8 mouse cellular contexts compared by ENCODE assay signal in the genomic region with DNA sequence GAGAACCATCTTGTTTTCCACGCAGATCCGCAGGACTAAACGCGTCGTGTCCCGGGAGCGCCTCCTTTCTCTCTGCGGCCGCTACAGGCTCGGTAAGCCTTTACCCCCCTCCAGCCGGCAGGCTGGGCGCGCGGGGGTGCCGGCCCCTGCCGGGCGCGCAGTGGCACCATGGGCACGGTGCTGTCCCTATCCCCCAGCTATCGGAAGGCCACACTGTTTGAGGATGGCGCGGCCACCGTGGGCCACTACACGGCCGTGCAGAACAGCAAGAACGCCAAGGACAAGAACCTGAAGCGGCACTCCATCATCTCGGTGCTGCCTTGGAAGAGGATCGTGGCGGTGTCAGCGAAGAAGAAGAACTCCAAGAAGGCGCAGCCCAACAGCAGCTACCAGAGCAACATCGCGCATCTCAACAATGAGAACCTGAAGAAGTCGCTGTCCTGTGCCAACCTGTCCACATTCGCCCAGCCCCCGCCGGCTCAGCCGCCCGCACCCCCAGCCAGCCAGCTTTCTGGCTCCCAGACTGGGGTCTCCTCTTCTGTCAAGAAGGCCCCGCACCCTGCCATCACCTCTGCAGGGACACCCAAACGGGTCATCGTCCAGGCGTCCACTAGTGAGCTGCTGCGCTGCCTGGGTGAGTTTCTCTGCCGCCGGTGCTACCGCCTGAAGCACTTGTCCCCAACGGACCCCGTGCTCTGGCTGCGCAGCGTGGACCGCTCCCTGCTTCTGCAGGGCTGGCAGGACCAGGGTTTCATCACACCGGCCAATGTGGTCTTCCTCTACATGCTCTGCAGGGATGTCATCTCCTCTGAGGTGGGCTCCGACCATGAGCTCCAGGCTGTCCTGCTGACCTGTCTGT. TPM values are rescaled to one million over a fixed set of nuclear protein-coding genes. Genes with fewer than 3 reads are reported as not detected.
DNase-seq lines count a peak whose midpoint lies in the region; ATAC-seq and TF ChIP-seq lines count a peak whose summit lies in the region.

No protein-coding gene starts in this region.

- DNase-seq in heart, postnatal 4 days, result no peak
- DNase-seq in Patski (ENCODE audit: low read depth, low spot score), result no peak
- peak; percentile 18 for DNase-seq in lung, postnatal 14 days
- peak; percentile 22 to 42 for DNase-seq in thymus, postnatal 10 days (ENCODE audit: low spot score in 2 of 2)
- DNase-seq in urinary bladder, adult 2 months (ENCODE audit: low spot score), result no peak

- H3K36me3 ChIP-seq in heart, embryonic 11.5 days (ENCODE audit: control insufficient read depth, insufficient read depth, low read length), result peaks cover 7% of the 10 kb centered on the region; the same call in 1 of the 2 replicates
- H3K36me3 ChIP-seq in embryonic facial prominence, embryonic 13.5 days, result peaks cover 22% of the 10 kb centered on the region
- no peaks in the 10 kb centered on the region; the same call in 1 of the 2 replicates for H3K36me3 ChIP-seq in intestine, embryonic 16.5 days (ENCODE audit: control insufficient read depth, insufficient read depth, low read length)

- peak overlapping the region; percentile 72 for H3K4me3 ChIP-seq in heart, embryonic 11.5 days (ENCODE audit: low read depth, low read length)
- peak overlapping the region; percentile 77 for H3K4me3 ChIP-seq in embryonic facial prominence, embryonic 13.5 days
- peak overlapping the region; percentile 78 for H3K4me3 ChIP-seq in intestine, embryonic 16.5 days (ENCODE audit: low read length)

- H3K9me3 ChIP-seq in heart, embryonic 11.5 days (replicated peaks; ENCODE audit: control insufficient read depth, low read length), result no peaks in the 10 kb centered on the region
- H3K9me3 ChIP-seq in embryonic facial prominence, embryonic 13.5 days, result no peaks in the 10 kb centered on the region
- no peaks in the 10 kb centered on the region for H3K9me3 ChIP-seq in intestine, embryonic 16.5 days (ENCODE audit: control insufficient read depth, low read length)

- WGBS in heart, embryonic 11.5 days (ENCODE audit: insufficient replicate concordance), result 16% methylated on average over 52 of the region's 55 CpGs
- WGBS in embryonic facial prominence, embryonic 13.5 days, result 12% methylated on average over 54 of the region's 55 CpGs
- 14% methylated on average over 54 of the region's 55 CpGs for WGBS in intestine, embryonic 16.5 days

- peaks cover 7% of the 10 kb centered on the region for H3K4me1 ChIP-seq in heart, embryonic 11.5 days (ENCODE audit: control insufficient read depth, insufficient read depth, low read length)
- peaks cover 48% of the 10 kb centered on the region for H3K4me1 ChIP-seq in embryonic facial prominence, embryonic 13.5 days
- peaks cover 11% of the 10 kb centered on the region for H3K4me1 ChIP-seq in intestine, embryonic 16.5 days (ENCODE audit: control insufficient read depth, insufficient read depth, low read length)

- in situ Hi-C loops in Patski (cut with MboI; ENCODE audit: low pct_unique_long_range_greater_than_20kb), result loop anchor here (5.0 kb wide), 1 partner anchor 50 kb away; no protein-coding TSS in a partner anchor

- peaks cover 14% of the 10 kb centered on the region for H3K27me3 ChIP-seq in heart, embryonic 11.5 days (ENCODE audit: control insufficient read depth, insufficient read depth, low read length)
- no peaks in the 10 kb centered on the region for H3K27me3 ChIP-seq in Patski
- H3K27me3 ChIP-seq in embryonic facial prominence, embryonic 13.5 days, result no peaks in the 10 kb centered on the region; the same call in 1 of the 2 replicates
- H3K27me3 ChIP-seq in intestine, embryonic 16.5 days (replicated peaks; ENCODE audit: control insufficient read depth, insufficient read depth, low read length), result 0 out of 2 replicates have a peak, but pooled peaks cover 3% of the 10 kb centered on the region

- H3K27ac ChIP-seq in heart, embryonic 11.5 days (ENCODE audit: low read depth, low read length), result peak overlapping the region; percentile 29; the same call in 1 of the 2 replicates
- peak overlapping the region; percentile 85 for H3K27ac ChIP-seq in embryonic facial prominence, embryonic 13.5 days
- peak overlapping the region; percentile 45; the same call in 1 of the 2 replicates for H3K27ac ChIP-seq in intestine, embryonic 16.5 days (ENCODE audit: low read length)

- CTCF ChIA-PET in Patski (lab: Charles Lee), result interaction anchor here (1.0 kb wide), 1 partner anchor 18 kb away, joined by 3 read pairs; no protein-coding TSS in a partner anchor

- no peak for TF ChIP-seq CTCF in Patski (IDR thresholded peaks at IDR 0.05)

- H3K9ac ChIP-seq in heart, embryonic 11.5 days (ENCODE audit: low read depth, low read length), result peak overlapping the region; percentile 70
- peak overlapping the region; percentile 82 for H3K9ac ChIP-seq in embryonic facial prominence, embryonic 13.5 days
- H3K9ac ChIP-seq in intestine, embryonic 16.5 days (ENCODE audit: low read depth, low read length), result peak overlapping the region; percentile 74

- peak overlapping the region; percentile 100 for H3K4me2 ChIP-seq in heart, embryonic 11.5 days
- H3K4me2 ChIP-seq in embryonic facial prominence, embryonic 13.5 days, result peak overlapping the region; percentile 97
- H3K4me2 ChIP-seq in intestine, embryonic 16.5 days (ENCODE audit: low read depth, low read length), result peak overlapping the region; percentile 100

- ATAC-seq in heart, embryonic 11.5 days (replicated peaks; ENCODE audit: insufficient number of reproducible peaks, low FRiP score, low TSS enrichment), result no peak; the same call in 1 of the 2 replicates
- peak; percentile 27 for ATAC-seq in Patski
- ATAC-seq in embryonic facial prominence, embryonic 13.5 days (ENCODE audit: insufficient number of reproducible peaks, insufficient read depth, low FRiP score, low TSS enrichment, low read depth), result peak; percentile 13; the same call in 1 of the 2 replicates
- ATAC-seq in intestine, embryonic 16.5 days, result peak; percentile 39

- POLR2A ChIA-PET in Patski (lab: Charles Lee), result interaction anchor here (0.6 kb wide), 1 partner anchor 192 kb away, joined by 3 read pairs; no protein-coding TSS in a partner anchor

RNA-seq across cellular contexts. Expression of a gene that starts 0.7 kb away (rescaled TPM):
- 0.51 and 0.74 TPM in 2 replicates for polyA plus RNA-seq in heart, embryonic 11.5 days (2014; fragmentation: Nextera tagmentation; extraction: Ambion mirVana)
- 1 to 10 TPM; 1.2 to 1.8 TPM for total RNA-seq in heart, postnatal 4 days (2021)
- 1.5 TPM for polyA plus RNA-seq in Patski (2021)
- polyA plus RNA-seq in embryonic facial prominence, embryonic 13.5 days (2015; fragmentation: Nextera tagmentation; extraction: Ambion mirVana), result 3.7 and 4.0 TPM in 2 replicates
- polyA plus RNA-seq in intestine, embryonic 16.5 days (2015; fragmentation: Nextera tagmentation; extraction: Ambion mirVana), result 0.87 and 0.88 TPM in 2 replicates
- 0.94 and 1.4 TPM in 2 replicates for polyA plus RNA-seq in urinary bladder, adult 2 months (2012; rRNA removed)

RNA-seq across cellular contexts. Expression of a gene that starts 49.2 kb away (rescaled TPM):
- 185 and 215 TPM in 2 replicates for polyA plus RNA-seq in heart, embryonic 11.5 days (2014; fragmentation: Nextera tagmentation; extraction: Ambion mirVana)
- total RNA-seq in heart, postnatal 4 days (2021), result 100 to 1,000 TPM; 104 to 111 TPM
- polyA plus RNA-seq in Patski (2021), result 133 TPM
- polyA plus RNA-seq in embryonic facial prominence, embryonic 13.5 days (2015; fragmentation: Nextera tagmentation; extraction: Ambion mirVana), result 288 and 317 TPM in 2 replicates
- 259 and 281 TPM in 2 replicates for polyA plus RNA-seq in intestine, embryonic 16.5 days (2015; fragmentation: Nextera tagmentation; extraction: Ambion mirVana)
- 69.0 and 75.9 TPM in 2 replicates for polyA plus RNA-seq in urinary bladder, adult 2 months (2012; rRNA removed)

Comparison
In these comparisons a context has a peak if more than half of its experiments do, and no peak if none do; other contexts are left out.
1. H3K27ac ChIP-seq: peak in every context shown above with its lines; median percentile 85 in embryonic facial prominence, embryonic 13.5 days; 45 in intestine, embryonic 16.5 days; 29 in heart, embryonic 11.5 days.
2. DNase-seq: peak in lung, postnatal 14 days (single experiment) and thymus, postnatal 10 days (2 of 2); none in heart, postnatal 4 days (single experiment), Patski (single experiment) and urinary bladder, adult 2 months (single experiment).
3. Peak in every context shown above with its lines, with median percentiles within 50 percentile points of each other: H3K4me2 ChIP-seq, H3K4me3 ChIP-seq and H3K9ac ChIP-seq.